Mouse (Mus musculus): ENCODE measurements at regions not wholly inside any gene's neighbourhood (a gene's known extent, or its start where the extent isn't known, plus 50 kb on each side); places are given as distances from the start of the nearest gene placed in this dataset.

DNA sequence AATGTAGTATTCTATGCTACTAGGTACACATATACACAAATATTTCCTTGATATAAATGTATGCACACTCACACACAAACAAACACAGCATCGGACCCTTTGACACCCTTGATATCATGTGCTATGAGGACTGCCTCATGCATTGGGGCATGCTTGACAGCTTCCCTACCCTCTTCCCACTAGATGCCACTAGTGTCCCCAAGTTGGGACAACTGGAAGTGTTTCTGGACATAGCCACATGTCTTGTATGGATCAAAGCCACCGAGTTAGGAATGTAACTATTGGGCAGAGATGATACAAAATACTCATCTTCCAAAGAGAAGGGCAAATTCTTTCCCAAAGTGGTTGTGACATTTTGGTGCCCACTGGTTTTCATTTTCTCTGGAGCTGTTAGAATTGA is 565.2 kb upstream of the Id4 start:
- TF ChIP-seq CTCF (IDR thresholded peaks at IDR 0.05; ENCODE audit: low read depth) (no peak), EP300 (IDR thresholded peaks at IDR 0.05; ENCODE audit: low read depth) (no peak)
